ENCODE assay signal across 8 mouse cellular contexts in genomic region chr9:61012771-61013540, GRCm38 (mm10).
A peak's percentile ranks its signal among the peaks of the same experiment; 100 is the strongest.
DNase-seq lines count a peak whose midpoint lies in the region; ATAC-seq and TF ChIP-seq lines count a peak whose summit lies in the region.

No protein-coding gene starts in this region.

- H3K9ac ChIP-seq in liver, adult 2 months (ENCODE audit: low read depth, low read length): no peak overlapping the region
- H3K9ac ChIP-seq in liver, embryonic 11.5 days (ENCODE audit: low read depth, low read length): no peak overlapping the region

- H3K79me2 ChIP-seq in liver, adult 2 months (ENCODE audit: control insufficient read depth, insufficient read depth, low read length): no peaks in the 10 kb centered on the region

- no peak overlapping the region for H3K4me3 ChIP-seq in liver, adult 2 months (ENCODE audit: insufficient read depth, low read depth, low read length)
- H3K4me3 ChIP-seq in liver, embryonic 11.5 days (ENCODE audit: low read depth, low read length): no peak overlapping the region

- ATAC-seq in liver, embryonic 11.5 days (replicated peaks; ENCODE audit: low FRiP score): no peak

- H3K4me1 ChIP-seq in liver, adult 2 months (ENCODE audit: control insufficient read depth, insufficient read depth, low read length): no peaks in the 10 kb centered on the region
- H3K4me1 ChIP-seq in liver, embryonic 11.5 days (replicated peaks; ENCODE audit: control insufficient read depth, insufficient read depth, low read length): peaks cover 4% of the 10 kb centered on the region

- H3K27ac ChIP-seq in liver, adult 2 months (replicated peaks; ENCODE audit: insufficient read depth, low read depth, low read length): no peak overlapping the region
- H3K27ac ChIP-seq in liver, embryonic 11.5 days (ENCODE audit: low read depth, low read length): no peak overlapping the region

- no peak overlapping the region for H3K4me2 ChIP-seq in liver, embryonic 11.5 days

- H3K9me3 ChIP-seq in liver, embryonic 11.5 days (ENCODE audit: control insufficient read depth, low read length): no peaks in the 10 kb centered on the region

- WGBS in liver, adult 2 months: 60% methylated on average over 19 of the region's 19 CpGs
- WGBS in liver, embryonic 11.5 days: 39% methylated on average over 19 of the region's 19 CpGs

- 0 out of 2 replicates have a peak, but pooled peaks cover 3% of the 10 kb centered on the region for H3K27me3 ChIP-seq in liver, adult 2 months (ENCODE audit: control insufficient read depth, insufficient read depth, low read length)
- H3K27me3 ChIP-seq in liver, embryonic 11.5 days (replicated peaks; ENCODE audit: control insufficient read depth, insufficient read depth, low read length): no peaks in the 10 kb centered on the region; the same call in none of the 2 replicates

- TF ChIP-seq CTCF in liver, adult 2 months (IDR thresholded peaks at IDR 0.05; ENCODE audit: low read depth, low read length): peak; percentile 42; the same call in 1 of the 2 replicates

- H3K36me3 ChIP-seq in liver, adult 2 months (ENCODE audit: control insufficient read depth, insufficient read depth, low read length): no peaks in the 10 kb centered on the region
- H3K36me3 ChIP-seq in liver, embryonic 11.5 days (ENCODE audit: control insufficient read depth, insufficient read depth, low read length): no peaks in the 10 kb centered on the region

- DNase-seq in liver, adult 2 months (ENCODE audit: extremely low read depth, low read depth, low spot score): no peak
- DNase-seq in liver, embryonic 11.5 days (ENCODE audit: low spot score): no peak
- peak; percentile 93 for DNase-seq in brain, adult 2 months (ENCODE audit: low read depth, low spot score)
- peak; percentile 52 for DNase-seq in gastrocnemius, postnatal 10 days
- peak; percentile 37 to 57 for DNase-seq in layer of hippocampus, postnatal 25 days (ENCODE audit: extremely low spot score in 1 of 2, low spot score in 1 of 2)
- peak; percentile 69 for DNase-seq in lung, postnatal 25 days (ENCODE audit: low spot score)
- peak; percentile 26 to 72 for DNase-seq in spleen, postnatal 10 days (ENCODE audit: low spot score in 2 of 2)
- no peak for DNase-seq in retina, postnatal 1 day

- TF ChIP-seq POLR2A in liver, adult 2 months (IDR thresholded peaks at IDR 0.05; ENCODE audit: extremely low read depth, insufficient read depth, low read length): no peak

Comparison
In these comparisons a context has a peak if more than half of its experiments do, and no peak if none do; other contexts are left out.
1. DNase-seq: peak in brain, adult 2 months (single experiment), gastrocnemius, postnatal 10 days (single experiment), layer of hippocampus, postnatal 25 days (2 of 2), lung, postnatal 25 days (single experiment) and spleen, postnatal 10 days (2 of 2); none in liver, adult 2 months (single experiment), liver, embryonic 11.5 days (single experiment) and retina, postnatal 1 day (single experiment).